Mouse (Mus musculus) liver, embryonic 14.5 days (tissue): Measurements from ENCODE around the gene Akip1. TPM values are rescaled to one million over a fixed set of nuclear protein-coding genes. Genes with fewer than 3 reads are reported as not detected.

ENCODE experiments used
- ATAC-seq: fragments of 200-750 bp; cut with Nextera tagmentation; 2 replicates; pipeline ENCODE4 v1.8.0; 2017; ENCODE audit warnings: moderate number of reproducible peaks, mild to moderate bottlenecking, moderate library complexity; ENCODE audit not compliant: insufficient read depth
- DNase-seq, 3 experiments: peaks; one replicate each; pipeline ENCODE4 v3.0.0-alpha.2; 2012 to 2013; ENCODE audit warnings: low read depth in 3 of 3, low spot score in 3 of 3
- H3K27ac ChIP-seq: fragments of 300-500 bp; sonication (generic); 2 replicates; pipeline ENCODE4 v1.5.1; 2014; ENCODE audit warnings: moderate library complexity, mild to moderate bottlenecking, control low read depth, inconsistent platforms
- H3K27me3 ChIP-seq: fragments of 300-500 bp; sonication (generic); 2 replicates; pipeline ENCODE4 v1.6.1; 2014; ENCODE audit warnings: mild to moderate bottlenecking, low read length, moderate library complexity; ENCODE audit not compliant: control insufficient read depth, insufficient read depth
- H3K36me3 ChIP-seq: fragments of 300-500 bp; sonication (generic); replicated peaks from 2 replicates; pipeline ENCODE4 v1.6.1; 2014; ENCODE audit warnings: low read depth; ENCODE audit not compliant: control insufficient read depth, insufficient read depth
- H3K4me1 ChIP-seq, 2 experiments: fragments of 200-500 bp in 1 of 2; fragments of 300-500 bp in 1 of 2; sonication (generic) in 1 of 2; replicated peaks; 2 replicates each; pipeline ENCODE4 v1.6.1; 2012 to 2014; ENCODE audit warnings: antibody characterized with exemption in 1 of 2, inconsistent platforms in 1 of 2, low read length in 1 of 2; ENCODE audit not compliant: control insufficient read depth in 2 of 2, insufficient read depth in 2 of 2
- H3K4me2 ChIP-seq: fragments of 300-500 bp; sonication (generic); 2 replicates; pipeline ENCODE4 v1.6.1; 2014; ENCODE audit warnings: low read depth, mild to moderate bottlenecking, control low read depth, moderate library complexity
- H3K4me3 ChIP-seq, 2 experiments: fragments of 200-500 bp in 1 of 2; fragments of 300-500 bp in 1 of 2; sonication (generic) in 1 of 2; 2 replicates each; pipeline ENCODE4 v1.5.1; 2012 to 2014; ENCODE audit warnings: low read depth in 2 of 2, low read length in 2 of 2, mild to moderate bottlenecking in 2 of 2, control low read depth in 1 of 2, inconsistent platforms in 1 of 2, moderate library complexity in 1 of 2; ENCODE audit not compliant: insufficient read depth in 1 of 2
- H3K9ac ChIP-seq: fragments of 300-500 bp; sonication (generic); replicated peaks from 2 replicates; pipeline ENCODE4 v1.6.1; 2014; ENCODE audit warnings: mild to moderate bottlenecking, control low read depth, moderate library complexity
- H3K9me3 ChIP-seq: fragments of 300-500 bp; sonication (generic); 2 replicates; pipeline ENCODE4 v1.6.1; 2016; ENCODE audit warnings: low read length, mixed read lengths; ENCODE audit not compliant: control insufficient read depth
- CTCF ChIP-seq: IDR thresholded peaks from 2 replicates; pipeline ENCODE4 v1.5.1; 2016; ENCODE audit warnings: antibody characterized with exemption, low read depth, control low read depth
- EP300 ChIP-seq: IDR thresholded peaks from 2 replicates; pipeline ENCODE4 v1.6.1; 2016; ENCODE audit warnings: antibody characterized with exemption, low read depth
- whole genome bisulfite sequencing: fragments of 180-500 bp; shearing (Covaris S2); extraction: QIAGEN DNeasy Blood & Tissue Kit; methylation state at CpG from one replicate; pipeline ENCODE4 v1.1.7; 2014; ENCODE audit not compliant: insufficient replicate concordance; 5-methylcytosine and 5-hydroxymethylcytosine counted together
- polyA plus RNA-seq, 2 experiments: library from polyadenylated mRNA; depleted of rRNA in 1 of 2; stranded (reverse) in 1 of 2; unstranded in 1 of 2; fragments of >200 nt; fragmentation: Nextera tagmentation in 1 of 2; extraction: Ambion mirVana in 1 of 2; gene quantifications; 2 replicates each; pipeline versions ENCODE4 v1.2.1 to v1.2.3; 2012 to 2014

Akip1 gene
- polyA plus RNA-seq, 2 experiments, result 19.5 to 44.6 TPM

DNA sequence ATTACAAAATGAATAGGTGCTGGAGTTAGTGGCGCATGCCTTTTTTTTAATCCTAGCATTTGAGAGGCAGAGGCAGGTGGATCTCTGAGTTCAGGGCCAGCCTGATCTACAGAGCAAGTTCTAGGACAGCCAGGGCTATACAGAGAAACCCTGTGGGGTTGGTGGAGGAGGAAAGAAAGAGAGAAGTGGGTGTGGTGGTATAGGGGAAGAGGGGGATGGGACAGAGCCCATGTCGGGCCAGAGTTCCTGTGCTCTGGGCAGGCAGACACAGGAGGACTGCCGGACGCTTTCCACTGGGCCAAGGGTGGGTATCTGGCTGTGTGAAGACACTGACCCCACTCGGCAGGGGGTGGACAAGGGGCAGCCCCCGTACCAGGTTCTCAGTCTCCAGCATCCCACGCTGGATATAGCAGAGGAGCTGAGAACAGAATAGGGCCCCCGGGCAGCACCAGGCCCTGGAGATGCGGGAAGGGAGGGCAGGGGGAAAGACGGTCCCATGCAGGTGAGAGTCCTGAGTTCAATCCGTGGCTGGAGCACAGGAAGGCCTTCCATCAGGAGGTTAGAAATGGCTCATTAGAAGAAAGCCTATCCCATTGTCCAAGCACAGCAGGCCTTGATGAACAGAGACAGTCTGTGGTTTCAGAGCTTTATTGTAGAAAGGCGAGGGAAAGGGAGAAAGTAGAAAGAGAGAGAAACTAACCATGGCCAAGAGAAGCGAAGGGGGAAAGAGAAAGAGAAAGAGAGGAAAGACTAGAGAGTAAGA lies 8.7 kb upstream of the Akip1 start:
- Histone ChIP-seq H3K4me1 (no peaks in the 10 kb centered on the region; a peak in 1 of 4 replicates), H3K4me3 (no peak overlapping the region), H3K4me2 (no peak overlapping the region), H3K36me3 (no peaks in the 10 kb centered on the region), H3K27ac (no peak overlapping the region), H3K9me3 (no peaks in the 10 kb centered on the region), H3K27me3 (no peaks in the 10 kb centered on the region), H3K9ac (no peak overlapping the region)
- DNase-seq, result no peak
- TF ChIP-seq EP300 (no peak), CTCF (no peak)
- no peak for ATAC-seq
- 64% methylated on average over 13 of the region's 13 CpGs for WGBS

DNA sequence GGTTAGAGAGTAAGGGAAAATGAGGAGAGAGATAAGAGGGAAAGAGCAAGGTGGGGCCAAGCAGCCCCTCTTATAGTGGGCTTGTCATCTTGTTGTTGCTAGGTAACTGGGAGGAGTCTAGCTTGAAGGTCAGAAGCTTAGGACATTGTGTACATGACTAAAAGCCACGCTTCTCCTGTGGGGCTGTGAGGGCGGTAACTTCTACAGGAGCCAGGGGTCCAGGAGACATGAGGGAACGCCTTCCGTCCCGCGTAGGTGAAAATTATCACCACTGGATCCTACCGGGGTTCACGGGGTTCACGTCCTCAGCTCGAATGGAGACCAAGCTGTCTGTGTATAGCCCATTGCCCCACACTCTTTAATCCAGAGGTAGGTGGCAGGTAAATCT lies 8.2 kb upstream of the Akip1 start:
- DNase-seq (no peak), ATAC-seq (no peak)
- Histone ChIP-seq H3K27me3 (no peaks in the 10 kb centered on the region), H3K4me2 (no peak overlapping the region), H3K36me3 (no peaks in the 10 kb centered on the region), H3K4me1 (no peaks in the 10 kb centered on the region; a peak in 1 of 4 replicates), H3K4me3 (no peak overlapping the region), H3K9ac (no peak overlapping the region), H3K9me3 (no peaks in the 10 kb centered on the region), H3K27ac (no peak overlapping the region)
- 82% methylated on average over 10 of the region's 10 CpGs for whole genome bisulfite sequencing
- TF ChIP-seq EP300, result no peak
- no peak for TF ChIP-seq CTCF

DNA sequence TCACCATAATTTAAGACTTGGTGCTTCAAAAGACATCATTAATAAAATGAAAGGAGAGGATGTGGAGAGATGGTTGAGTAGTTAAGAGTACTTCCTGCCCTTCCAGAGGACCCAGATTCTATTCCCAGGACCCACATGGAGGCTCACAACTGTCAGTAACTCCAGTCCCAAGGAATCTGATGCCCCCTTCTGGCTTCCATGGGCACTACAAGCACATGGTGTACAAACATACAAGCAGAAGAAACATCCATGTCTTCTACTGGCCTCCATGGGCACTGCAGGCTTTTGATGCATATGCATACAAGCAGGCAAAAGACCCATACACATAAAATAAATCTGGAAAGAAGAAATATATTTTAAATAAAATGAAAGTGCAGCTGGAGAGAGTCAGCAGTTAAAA lies 3.3 kb upstream of the Akip1 start:
- Histone ChIP-seq H3K9ac (no peak overlapping the region), H3K4me3 (no peak overlapping the region), H3K4me2 (no peak overlapping the region), H3K36me3 (no peaks in the 10 kb centered on the region), H3K27ac (no peak overlapping the region), H3K9me3 (no peaks in the 10 kb centered on the region), H3K4me1 (peaks cover 16 to 20% of the 10 kb centered on the region in 2 experiments), H3K27me3 (no peaks in the 10 kb centered on the region)
- no peak for ATAC-seq
- TF ChIP-seq EP300, result no peak
- peak; percentile 50 for TF ChIP-seq CTCF
- no peak for DNase-seq

DNA sequence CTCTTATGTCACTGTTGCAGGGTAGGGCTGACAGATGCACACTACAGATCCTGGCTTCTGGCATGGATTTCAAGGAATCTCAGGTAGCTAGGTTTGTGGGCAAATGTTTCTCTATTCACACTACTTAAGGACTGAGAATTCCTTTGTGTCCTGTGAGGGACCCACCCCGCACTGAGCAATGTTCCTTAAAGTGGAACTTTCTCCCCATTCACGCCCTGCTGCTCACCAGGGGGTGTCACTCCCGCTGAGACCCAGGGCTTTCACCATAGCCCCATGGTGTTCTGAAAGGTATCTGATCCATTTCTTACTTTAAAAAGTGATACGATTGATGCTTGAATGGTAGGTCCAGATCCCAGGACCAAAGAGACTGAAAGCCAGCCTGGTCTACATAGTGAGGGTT lies 769 bp upstream of the Akip1 start:
- no peak overlapping the region for H3K9ac ChIP-seq

DNA sequence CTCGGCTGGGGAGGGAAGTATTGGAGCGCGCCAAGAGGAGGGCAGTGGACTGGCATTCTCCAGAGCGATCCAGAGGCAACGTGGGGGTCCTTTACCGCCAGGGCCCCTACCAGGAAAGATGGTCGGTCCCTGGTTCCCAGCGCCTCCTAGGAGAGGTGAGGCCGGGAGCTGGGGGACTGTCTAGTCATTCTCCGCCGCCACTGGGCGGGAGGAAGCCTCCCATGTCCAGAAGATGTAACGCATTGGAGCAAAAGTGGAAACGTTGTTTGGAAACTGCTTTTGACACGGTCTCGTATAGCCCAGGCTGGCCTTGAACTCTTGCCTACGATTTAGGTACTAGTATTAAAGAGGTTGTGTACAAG lies 507 bp downstream of the Akip1 start:
- Histone ChIP-seq H3K4me3 (peak overlapping the region; percentile 76 to 83), H3K9me3 (no peaks in the 10 kb centered on the region), H3K36me3 (peaks cover 12% of the 10 kb centered on the region), H3K4me2 (peak overlapping the region; percentile 92), H3K9ac (peak overlapping the region; percentile 89), H3K27ac (peak overlapping the region; percentile 69), H3K4me1 (peaks cover 16 to 26% of the 10 kb centered on the region in 2 experiments), H3K27me3 (no peaks in the 10 kb centered on the region)
- 3% methylated on average over 17 of the region's 17 CpGs for WGBS
- DNase-seq, result peak in 2 of 3 experiments; percentile 19 to 26
- peak; percentile 65 for ATAC-seq
- no peak for TF ChIP-seq EP300
- peak; percentile 7; the same call in 1 of the 2 replicates for TF ChIP-seq CTCF

More for the DNA sequence above, 769 bp upstream of the Akip1 start:
- Histone ChIP-seq H3K4me2 (peak overlapping the region; percentile 92), H3K27ac (no peak overlapping the region), H3K27me3 (no peaks in the 10 kb centered on the region), H3K4me1 (peaks cover 16 to 26% of the 10 kb centered on the region in 2 experiments), H3K36me3 (no peaks in the 10 kb centered on the region; the same call in none of the 2 replicates), H3K4me3 (no peak overlapping the region; a peak in 1 of 4 replicates), H3K9me3 (no peaks in the 10 kb centered on the region)
- ATAC-seq (no peak), DNase-seq (no peak)
- TF ChIP-seq EP300 (no peak), CTCF (no peak)
- 60% methylated on average over 4 of the region's 4 CpGs for WGBS
